Mouse (Mus musculus) spleen, adult 12 weeks (tissue): Measurements from ENCODE around the gene Col1a1.
"Not testable (repeated sequence)": the region's sequence is repeated elsewhere in the genome, so short reads cannot be mapped to it uniquely, and the experiment has no call there.

Experiments used
- DNase-seq: peaks from one replicate; pipeline ENCODE4 v3.0.0; 2022; ENCODE audit warnings: low spot score

Gene Col1a1

GRCm38 (mm10) chr11:94938296-94938695 is 2.3 kb downstream of the Col1a1 start:
- DNase-seq, result no peak

GRCm38 (mm10) chr11:94939280-94939679 is 3.3 kb downstream of the Col1a1 start:
- DNase-seq, result peak; percentile 36

- no peak for DNase-seq
Measured at GRCm38 (mm10) chr11:94941121-94941520, 5.1 kb downstream of the Col1a1 start.

GRCm38 (mm10) chr11:94941776-94942175 is 5.8 kb downstream of the Col1a1 start:
- no peak for DNase-seq

GRCm38 (mm10) chr11:94942282-94943023 is 6.4 kb downstream of the Col1a1 start:
- peak; percentile 29 for DNase-seq

GRCm38 (mm10) chr11:94943054-94943453 is 7.0 kb downstream of the Col1a1 start:
- DNase-seq, result no peak

GRCm38 (mm10) chr11:94944295-94944694 is 8.3 kb downstream of the Col1a1 start:
- DNase-seq, result no peak

GRCm38 (mm10) chr11:94945236-94945635 is 9.2 kb downstream of the Col1a1 start:
- no peak for DNase-seq

GRCm38 (mm10) chr11:94952169-94952568 is 16.1 kb downstream of the Col1a1 start:
- DNase-seq, result no peak

- no peak for DNase-seq
Measured at GRCm38 (mm10) chr11:94955103-94955502, 19.1 kb downstream of the Col1a1 start.

GRCm38 (mm10) chr11:94957693-94958064 is 21.7 kb downstream of the Col1a1 start:
- DNase-seq, result no peak

- DNase-seq, result no peak
Measured at GRCm38 (mm10) chr11:94958065-94958858, 22.2 kb downstream of the Col1a1 start.

GRCm38 (mm10) chr11:94962534-94963101 is 26.6 kb downstream of the Col1a1 start:
- no peak for DNase-seq

GRCm38 (mm10) chr11:94967419-94967818 is 31.4 kb downstream of the Col1a1 start, which contains the start of gene Hils1:
Gene Hils1 (plus strand): TSS chr11:94967593.
- DNase-seq, result no peak

GRCm38 (mm10) chr11:94968187-94968586 is 32.2 kb downstream of the Col1a1 start:
- DNase-seq, result no peak

- DNase-seq, result not testable (repeated sequence)
Measured at GRCm38 (mm10) chr11:94969709-94970108, 33.7 kb downstream of the Col1a1 start.

- peak; percentile 50 for DNase-seq
Measured at GRCm38 (mm10) chr11:94970210-94970943, 34.4 kb downstream of the Col1a1 start.

GRCm38 (mm10) chr11:94971895-94972615 is 36.0 kb downstream of the Col1a1 start:
- DNase-seq, result no peak

GRCm38 (mm10) chr11:94972887-94973286 is 36.9 kb downstream of the Col1a1 start:
- no peak for DNase-seq

- DNase-seq, result no peak
Measured at GRCm38 (mm10) chr11:94973313-94973712, 37.3 kb downstream of the Col1a1 start.

- DNase-seq, result no peak
Measured at GRCm38 (mm10) chr11:94974951-94975350, 38.9 kb downstream of the Col1a1 start.

- DNase-seq, result no peak
Measured at GRCm38 (mm10) chr11:94976199-94976598, 40.2 kb downstream of the Col1a1 start, which contains the start of gene Sgca. Gene Sgca (minus strand): TSS chr11:94976327.
